Mouse (Mus musculus): ENCODE measurements around the gene Klf15. TPM values are rescaled to one million over a fixed set of nuclear protein-coding genes. Genes with fewer than 3 reads are reported as not detected.

Gene Klf15
- polyA plus RNA-seq, 2 experiments: 7.6 to 9.9 TPM

- Histone ChIP-seq H3K4me3 (ENCODE audit: insufficient read depth in 1 of 2, low read depth in 2 of 2, low read length in 2 of 2) (no peak overlapping the region), H3K27ac (no peak overlapping the region), H3K9me3 (ENCODE audit: control insufficient read depth, low read length) (no peaks in the 10 kb centered on the region), H3K4me1 (replicated peaks; ENCODE audit: control insufficient read depth in 2 of 2, insufficient read depth in 2 of 2, low read length in 1 of 2) (peaks cover 0 to 2% of the 10 kb centered on the region in 2 experiments; a peak in 1 of 4 replicates), H3K9ac (replicated peaks) (no peak overlapping the region), H3K27me3 (ENCODE audit: control insufficient read depth, insufficient read depth, low read length) (no peaks in the 10 kb centered on the region), H3K4me2 (ENCODE audit: low read depth) (no peak overlapping the region), H3K36me3 (replicated peaks; ENCODE audit: control insufficient read depth, insufficient read depth, low read depth) (no peaks in the 10 kb centered on the region)
- ATAC-seq (ENCODE audit: insufficient read depth) (no peak), DNase-seq (ENCODE audit: low read depth in 3 of 3, low spot score in 3 of 3) (no peak)
- WGBS (ENCODE audit: insufficient replicate concordance): 47% methylated on average over 6 of the region's 6 CpGs
- TF ChIP-seq CTCF (IDR thresholded peaks at IDR 0.05; ENCODE audit: low read depth) (no peak), EP300 (IDR thresholded peaks at IDR 0.05; ENCODE audit: low read depth) (no peak)
These were observed 43.5 kb downstream of the Klf15 start for GRCm38 (mm10) chr6:90505906-90506305.

GRCm38 (mm10) chr6:90506673-90507311 lies 44.4 kb downstream of the Klf15 start:
- DNase-seq (ENCODE audit: low read depth in 3 of 3, low spot score in 3 of 3) (no peak), ATAC-seq (ENCODE audit: insufficient read depth) (no peak)
- peaks cover 0 to 2% of the 10 kb centered on the region in 2 experiments; a peak in 1 of 4 replicates for H3K4me1 ChIP-seq (replicated peaks; ENCODE audit: control insufficient read depth in 2 of 2, insufficient read depth in 2 of 2, low read length in 1 of 2)
- H3K9ac ChIP-seq (replicated peaks): no peak overlapping the region
- WGBS (ENCODE audit: insufficient replicate concordance): 50% methylated on average over 16 of the region's 16 CpGs
- no peak overlapping the region for H3K4me2 ChIP-seq (ENCODE audit: low read depth)
- TF ChIP-seq CTCF (IDR thresholded peaks at IDR 0.05; ENCODE audit: low read depth) (no peak), EP300 (IDR thresholded peaks at IDR 0.05; ENCODE audit: low read depth) (no peak)
- H3K4me3 ChIP-seq (ENCODE audit: insufficient read depth in 1 of 2, low read depth in 2 of 2, low read length in 2 of 2): no peak overlapping the region
- no peaks in the 10 kb centered on the region for H3K36me3 ChIP-seq (replicated peaks; ENCODE audit: control insufficient read depth, insufficient read depth, low read depth)
- no peaks in the 10 kb centered on the region for H3K27me3 ChIP-seq (ENCODE audit: control insufficient read depth, insufficient read depth, low read length)
- no peak overlapping the region for H3K27ac ChIP-seq
- H3K9me3 ChIP-seq (ENCODE audit: control insufficient read depth, low read length): no peaks in the 10 kb centered on the region

GRCm38 (mm10) chr6:90507443-90507842 lies 45.1 kb downstream of the Klf15 start:
- no peak overlapping the region for H3K4me3 ChIP-seq (ENCODE audit: insufficient read depth in 1 of 2, low read depth in 2 of 2, low read length in 2 of 2)
- TF ChIP-seq CTCF (IDR thresholded peaks at IDR 0.05; ENCODE audit: low read depth): no peak
- no peak for TF ChIP-seq EP300 (IDR thresholded peaks at IDR 0.05; ENCODE audit: low read depth)
- peaks cover 0 to 2% of the 10 kb centered on the region in 2 experiments; a peak in 1 of 4 replicates for H3K4me1 ChIP-seq (replicated peaks; ENCODE audit: control insufficient read depth in 2 of 2, insufficient read depth in 2 of 2, low read length in 1 of 2)
- no peaks in the 10 kb centered on the region for H3K36me3 ChIP-seq (replicated peaks; ENCODE audit: control insufficient read depth, insufficient read depth, low read depth)
- H3K27ac ChIP-seq: no peak overlapping the region
- H3K27me3 ChIP-seq (ENCODE audit: control insufficient read depth, insufficient read depth, low read length): no peaks in the 10 kb centered on the region
- H3K9ac ChIP-seq (replicated peaks): no peak overlapping the region
- no peak overlapping the region for H3K4me2 ChIP-seq (ENCODE audit: low read depth)
- DNase-seq (ENCODE audit: low read depth in 3 of 3, low spot score in 3 of 3) (no peak), ATAC-seq (ENCODE audit: insufficient read depth) (no peak)
- H3K9me3 ChIP-seq (ENCODE audit: control insufficient read depth, low read length): no peaks in the 10 kb centered on the region

GRCm38 (mm10) chr6:90508197-90508624 lies 45.8 kb downstream of the Klf15 start:
- no peak overlapping the region for H3K4me3 ChIP-seq (ENCODE audit: insufficient read depth in 1 of 2, low read depth in 2 of 2, low read length in 2 of 2)
- peaks cover 0 to 2% of the 10 kb centered on the region in 2 experiments; a peak in 1 of 4 replicates for H3K4me1 ChIP-seq (replicated peaks; ENCODE audit: control insufficient read depth in 2 of 2, insufficient read depth in 2 of 2, low read length in 1 of 2)
- H3K9me3 ChIP-seq (ENCODE audit: control insufficient read depth, low read length): no peaks in the 10 kb centered on the region
- H3K36me3 ChIP-seq (replicated peaks; ENCODE audit: control insufficient read depth, insufficient read depth, low read depth): no peaks in the 10 kb centered on the region
- H3K4me2 ChIP-seq (ENCODE audit: low read depth): no peak overlapping the region
- DNase-seq (ENCODE audit: low read depth in 3 of 3, low spot score in 3 of 3) (no peak), ATAC-seq (ENCODE audit: insufficient read depth) (no peak)
- no peak overlapping the region for H3K27ac ChIP-seq
- no peaks in the 10 kb centered on the region for H3K27me3 ChIP-seq (ENCODE audit: control insufficient read depth, insufficient read depth, low read length)
- no peak for TF ChIP-seq EP300 (IDR thresholded peaks at IDR 0.05; ENCODE audit: low read depth)
- TF ChIP-seq CTCF (IDR thresholded peaks at IDR 0.05; ENCODE audit: low read depth): no peak
- 42% methylated on average over 4 of the region's 4 CpGs for WGBS (ENCODE audit: insufficient replicate concordance)
- no peak overlapping the region for H3K9ac ChIP-seq (replicated peaks)

- Histone ChIP-seq H3K4me1 (replicated peaks; ENCODE audit: control insufficient read depth in 2 of 2, insufficient read depth in 2 of 2, low read length in 1 of 2) (peaks cover 0 to 2% of the 10 kb centered on the region in 2 experiments; a peak in 2 of 4 replicates), H3K4me3 (ENCODE audit: insufficient read depth in 1 of 2, low read depth in 2 of 2, low read length in 2 of 2) (no peak overlapping the region), H3K9me3 (ENCODE audit: control insufficient read depth, low read length) (no peaks in the 10 kb centered on the region), H3K9ac (replicated peaks) (no peak overlapping the region), H3K27ac (no peak overlapping the region), H3K36me3 (replicated peaks; ENCODE audit: control insufficient read depth, insufficient read depth, low read depth) (no peaks in the 10 kb centered on the region), H3K27me3 (ENCODE audit: control insufficient read depth, insufficient read depth, low read length) (no peaks in the 10 kb centered on the region), H3K4me2 (ENCODE audit: low read depth) (no peak overlapping the region)
- no peak for TF ChIP-seq EP300 (IDR thresholded peaks at IDR 0.05; ENCODE audit: low read depth)
- no peak for TF ChIP-seq CTCF (IDR thresholded peaks at IDR 0.05; ENCODE audit: low read depth)
- DNase-seq (ENCODE audit: low read depth in 3 of 3, low spot score in 3 of 3) (no peak), ATAC-seq (ENCODE audit: insufficient read depth) (no peak)
- WGBS (ENCODE audit: insufficient replicate concordance): 44% methylated on average over 6 of the region's 6 CpGs
These were observed 46.7 kb downstream of the Klf15 start for GRCm38 (mm10) chr6:90509085-90509484.

Measured in liver, embryonic 14.5 days (tissue).